Mouse (Mus musculus) retina, postnatal 7 days (tissue): ENCODE measurements around the gene Gm10229.
"Not testable (repeated sequence)": the region's sequence is repeated elsewhere in the genome, so short reads cannot be mapped to it uniquely, and the experiment has no call there.

ENCODE experiments used
- DNase-seq: peaks from one replicate; pipeline ENCODE4 v3.0.0-alpha.2; 2012; ENCODE audit warnings: low read depth, low spot score

The Gm10229 gene

GRCm38 (mm10) chr16:89014984-89015383 lies at the start of gene Gm10229:
Gene Gm10229 (plus strand): TSS chr16:89015284.
- not testable (repeated sequence) for DNase-seq

- DNase-seq = no peak
These were observed 4.4 kb upstream of the Gm10229 start, which contains the start of gene Krtap22-2 for GRCm38 (mm10) chr16:89010659-89011058. Gene Krtap22-2 (minus strand): TSS chr16:89010759.

- DNase-seq = no peak
These were observed 1.1 kb upstream of the Gm10229 start for GRCm38 (mm10) chr16:89013973-89014372.

GRCm38 (mm10) chr16:89031399-89031798 lies 16.3 kb downstream of the Gm10229 start, which contains the start of gene Krtap6-1:
Gene Krtap6-1 (plus strand): TSS chr16:89031699.
- not testable (repeated sequence) for DNase-seq

GRCm38 (mm10) chr16:89041372-89041771 lies 26.3 kb downstream of the Gm10229 start, which contains the start of gene Gm10228:
Gene Gm10228 (minus strand): TSS chr16:89041472.
- DNase-seq = not testable (repeated sequence)

GRCm38 (mm10) chr16:89047783-89048182 lies 32.7 kb downstream of the Gm10229 start, which contains the start of gene Krtap6-5:
Gene Krtap6-5 (minus strand): TSS chr16:89047883.
- DNase-seq = no peak

- DNase-seq = not testable (repeated sequence)
These were observed 48.8 kb downstream of the Gm10229 start, which contains the start of gene 1110025L11Rik for GRCm38 (mm10) chr16:89063902-89064301. Gene 1110025L11Rik (minus strand): TSS chr16:89064002.
